ENCODE assay signal across 25 mouse cellular contexts in genomic region chr17:34507591-34507990, GRCm38 (mm10). TPM values are rescaled to one million over a fixed set of nuclear protein-coding genes. Genes with fewer than 3 reads are reported as not detected.
DNase-seq lines count a peak whose midpoint lies in the region; ATAC-seq and TF ChIP-seq lines count a peak whose summit lies in the region.
"Had no signal": no experiment of that assay in that cellular context is flagged by ENCODE, and none has a peak within 500 bp of the region (broad histone marks: within the 10 kb centered on the region; RNA-seq: fewer than 3 reads in every experiment).

No protein-coding gene starts in this region.

- H3K27me3 ChIP-seq in heart, embryonic 11.5 days (ENCODE audit: control insufficient read depth, insufficient read depth, low read length): no peaks in the 10 kb centered on the region
- H3K27me3 ChIP-seq in kidney, postnatal 0 days (ENCODE audit: insufficient read depth, low read length): no peaks in the 10 kb centered on the region
- H3K27me3 ChIP-seq: embryonic facial prominence, embryonic 12.5 days; forebrain, embryonic 15.5 days; heart, embryonic 13.5 days; hindbrain, embryonic 12.5 days had no signal

- no peak for TF ChIP-seq CTCF in kidney, postnatal 0 days (IDR thresholded peaks at IDR 0.05; ENCODE audit: low read depth)

- ATAC-seq in heart, embryonic 11.5 days (replicated peaks; ENCODE audit: insufficient number of reproducible peaks, low FRiP score, low TSS enrichment): no peak
- no peak for ATAC-seq in kidney, postnatal 0 days (replicated peaks; ENCODE audit: low FRiP score, low read depth)
- ATAC-seq: forebrain, embryonic 15.5 days; hindbrain, embryonic 16.5 days; inflammation-experienced regulatory T-cells, adult 6 months; intestine, postnatal 0 days had no signal

- no peaks in the 10 kb centered on the region for H3K4me1 ChIP-seq in heart, embryonic 11.5 days (ENCODE audit: control insufficient read depth, insufficient read depth, low read length)
- no peaks in the 10 kb centered on the region for H3K4me1 ChIP-seq in kidney, postnatal 0 days (replicated peaks; ENCODE audit: insufficient read depth, low read length)
- H3K4me1 ChIP-seq: embryonic facial prominence, embryonic 12.5 days; forebrain, embryonic 15.5 days; heart, embryonic 13.5 days; hindbrain, embryonic 12.5 days had no signal

- no peaks in the 10 kb centered on the region for H3K36me3 ChIP-seq in heart, embryonic 11.5 days (ENCODE audit: control insufficient read depth, insufficient read depth, low read length)
- H3K36me3 ChIP-seq in kidney, postnatal 0 days (ENCODE audit: insufficient read depth, low read length): no peaks in the 10 kb centered on the region
- H3K36me3 ChIP-seq: embryonic facial prominence, embryonic 12.5 days; forebrain, embryonic 15.5 days; heart, embryonic 13.5 days; hindbrain, embryonic 12.5 days had no signal

- DNase-seq in gastrocnemius, adult 18-20 months (ENCODE audit: low spot score): peak; percentile 43
- DNase-seq in gastrocnemius, postnatal 4 days (ENCODE audit: low spot score in 2 of 2): no peak
- peak; percentile 12 to 65 for DNase-seq in heart, adult 18-20 months
- DNase-seq in kidney, postnatal 0 days (ENCODE audit: low spot score): peak; percentile 1
- no peak for DNase-seq in kidney, adult 18-20 months
- DNase-seq in adrenal gland, adult 8-10 months: no peak
- DNase-seq: adrenal gland, postnatal 14 days; cerebellum, adult 11-12 months; cerebellum, adult 9-10 months; cerebellum, postnatal 25 days; kidney, adult 9 months had no signal

- no peaks in the 10 kb centered on the region for H3K9me3 ChIP-seq in heart, embryonic 11.5 days (replicated peaks; ENCODE audit: control insufficient read depth, low read length)
- H3K9me3 ChIP-seq in kidney, postnatal 0 days (replicated peaks; ENCODE audit: low read length): no peaks in the 10 kb centered on the region
- H3K9me3 ChIP-seq: embryonic facial prominence, embryonic 12.5 days; forebrain, embryonic 15.5 days; heart, embryonic 13.5 days; hindbrain, embryonic 12.5 days had no signal

- no peak overlapping the region for H3K4me3 ChIP-seq in heart, embryonic 11.5 days (ENCODE audit: low read depth, low read length)
- no peak overlapping the region for H3K4me3 ChIP-seq in kidney, postnatal 0 days (replicated peaks; ENCODE audit: low read depth, low read length)
- H3K4me3 ChIP-seq: embryonic facial prominence, embryonic 12.5 days; forebrain, embryonic 15.5 days; heart, embryonic 13.5 days; hindbrain, embryonic 12.5 days had no signal

- H3K4me2 ChIP-seq in heart, embryonic 11.5 days: no peak overlapping the region
- H3K4me2 ChIP-seq in kidney, postnatal 0 days (ENCODE audit: low read length): no peak overlapping the region
- H3K4me2 ChIP-seq: embryonic facial prominence, embryonic 12.5 days; forebrain, embryonic 15.5 days; heart, embryonic 13.5 days; hindbrain, embryonic 12.5 days had no signal

- no peak overlapping the region for H3K9ac ChIP-seq in heart, embryonic 11.5 days (ENCODE audit: low read depth, low read length)
- no peak overlapping the region for H3K9ac ChIP-seq in kidney, postnatal 0 days (ENCODE audit: low read depth, low read length)
- H3K9ac ChIP-seq: embryonic facial prominence, embryonic 12.5 days; forebrain, embryonic 15.5 days; heart, embryonic 13.5 days; hindbrain, embryonic 12.5 days had no signal

- H3K27ac ChIP-seq in heart, embryonic 11.5 days (ENCODE audit: low read depth, low read length): no peak overlapping the region
- no peak overlapping the region for H3K27ac ChIP-seq in kidney, postnatal 0 days
- H3K27ac ChIP-seq: embryonic facial prominence, embryonic 12.5 days; forebrain, embryonic 15.5 days; heart, embryonic 13.5 days; hindbrain, embryonic 12.5 days had no signal

RNA-seq across cellular contexts. Expression of gene Btnl6, which starts 9.6 kb away (rescaled TPM):
- total RNA-seq in gastrocnemius, adult 18-20 months (2021): not detected
- not detected for total RNA-seq in gastrocnemius, postnatal 4 days (2021)
- total RNA-seq in heart, adult 18-20 months (2021): not detected
- polyA plus RNA-seq in heart, embryonic 11.5 days (2014; fragmentation: Nextera tagmentation; extraction: Ambion mirVana): not detected in 2 replicates
- polyA plus RNA-seq in kidney, postnatal 0 days (2015; fragmentation: Nextera tagmentation; extraction: Ambion mirVana): not detected in 2 replicates
- total RNA-seq in adrenal gland, adult 8-10 months (2022): not detected
- total RNA-seq: adrenal gland, postnatal 14 days; MEL had no signal
- polyA plus RNA-seq: C2C12; cortical plate, adult 2 months; embryonic facial prominence, embryonic 12.5 days; forebrain, embryonic 11.5 days; forebrain, embryonic 15.5 days; gonadal fat pad, adult 2 months; heart, embryonic 13.5 days; heart, postnatal 0 days; hindbrain, embryonic 12.5 days; hindbrain, embryonic 16.5 days; inflammation-experienced regulatory T-cells, adult 6 months had no signal

RNA-seq across cellular contexts. Expression of gene Btnl4, which starts 30.5 kb away (rescaled TPM):
- not detected for total RNA-seq in gastrocnemius, adult 18-20 months (2021)
- not detected for total RNA-seq in gastrocnemius, postnatal 4 days (2021)
- not detected for total RNA-seq in heart, adult 18-20 months (2021)
- not detected in 2 replicates for polyA plus RNA-seq in heart, embryonic 11.5 days (2014; fragmentation: Nextera tagmentation; extraction: Ambion mirVana)
- polyA plus RNA-seq in kidney, postnatal 0 days (2015; fragmentation: Nextera tagmentation; extraction: Ambion mirVana): not detected in 2 replicates
- total RNA-seq in adrenal gland, adult 8-10 months (2022): not detected
- total RNA-seq: adrenal gland, postnatal 14 days; MEL had no signal
- polyA plus RNA-seq: C2C12; cortical plate, adult 2 months; embryonic facial prominence, embryonic 12.5 days; forebrain, embryonic 11.5 days; forebrain, embryonic 15.5 days; gonadal fat pad, adult 2 months; heart, embryonic 13.5 days; heart, postnatal 0 days; hindbrain, embryonic 12.5 days; hindbrain, embryonic 16.5 days; inflammation-experienced regulatory T-cells, adult 6 months had no signal

RNA-seq across cellular contexts. Expression of gene Notch4, which starts 56.5 kb away (rescaled TPM):
- 1 to 10 TPM; 8.0 to 8.9 TPM for total RNA-seq in gastrocnemius, adult 18-20 months (2021)
- 10 to 100 TPM; 21.2 to 28.3 TPM for total RNA-seq in gastrocnemius, postnatal 4 days (2021)
- 10 to 100 TPM; 33.8 to 40.6 TPM for total RNA-seq in heart, adult 18-20 months (2021)
- polyA plus RNA-seq in heart, embryonic 11.5 days (2014; fragmentation: Nextera tagmentation; extraction: Ambion mirVana): 6.5 and 8.1 TPM in 2 replicates
- polyA plus RNA-seq in kidney, postnatal 0 days (2015; fragmentation: Nextera tagmentation; extraction: Ambion mirVana): 6.8 and 10.6 TPM in 2 replicates
- 10 to 100 TPM; 25.8 to 39.8 (median 36.6) TPM for total RNA-seq in adrenal gland, adult 8-10 months (2022)

Comparison
In these comparisons a context has a peak if more than half of its experiments do, and no peak if none do; other contexts are left out.
1. DNase-seq: peak in gastrocnemius, adult 18-20 months (single experiment), heart, adult 18-20 months (2 of 2) and kidney, postnatal 0 days (single experiment); none in gastrocnemius, postnatal 4 days (0 of 2), kidney, adult 18-20 months (single experiment) and adrenal gland, adult 8-10 months (single experiment).